Mouse (Mus musculus) lung, embryonic 14.5 days (tissue): ENCODE measurements around the gene Eomes. TPM values are rescaled to one million over a fixed set of nuclear protein-coding genes. Genes with fewer than 3 reads are reported as not detected.
A peak's percentile ranks its signal among the peaks of the same experiment; 100 is the strongest.

ENCODE experiments used
- ATAC-seq: fragments of 200-750 bp; cut with Nextera tagmentation; 2 replicates; pipeline ENCODE4 v1.8.0; 2017; ENCODE audit warnings: mild to moderate bottlenecking, moderate TSS enrichment, moderate library complexity; ENCODE audit not compliant: insufficient read depth
- DNase-seq: peaks from one replicate; pipeline ENCODE4 v3.0.0-alpha.2; 2015
- H3K27ac ChIP-seq: fragments of 300-500 bp; sonication (generic); 2 replicates; pipeline ENCODE4 v1.5.1; 2014; ENCODE audit warnings: low read depth, mild to moderate bottlenecking, moderate library complexity
- H3K27me3 ChIP-seq: fragments of 300-500 bp; sonication (generic); 2 replicates; pipeline ENCODE4 v1.6.1; 2014; ENCODE audit warnings: low read length, control low read depth; ENCODE audit not compliant: insufficient read depth
- H3K36me3 ChIP-seq: fragments of 300-500 bp; sonication (generic); 2 replicates; pipeline ENCODE4 v1.6.1; 2014; ENCODE audit warnings: control low read depth; ENCODE audit not compliant: insufficient read depth
- H3K4me1 ChIP-seq: fragments of 300-500 bp; sonication (generic); 2 replicates; pipeline ENCODE4 v1.6.1; 2014; ENCODE audit warnings: antibody characterized with exemption, control low read depth; ENCODE audit not compliant: insufficient read depth
- H3K4me2 ChIP-seq: fragments of 300-500 bp; sonication (generic); 2 replicates; pipeline ENCODE4 v1.6.1; 2014; ENCODE audit warnings: mild to moderate bottlenecking
- H3K4me3 ChIP-seq: fragments of 300-500 bp; sonication (generic); 2 replicates; pipeline ENCODE4 v1.5.1; 2014; ENCODE audit warnings: low read depth, low read length
- H3K9ac ChIP-seq: fragments of 300-500 bp; sonication (generic); 2 replicates; pipeline ENCODE4 v1.6.1; 2014
- H3K9me3 ChIP-seq: fragments of 300-500 bp; sonication (generic); 2 replicates; pipeline ENCODE4 v1.6.1; 2016; ENCODE audit warnings: low read depth, low read length, control low read depth
- CTCF ChIP-seq: IDR thresholded peaks from 2 replicates; pipeline ENCODE4 v1.5.1; 2016; ENCODE audit warnings: antibody characterized with exemption, low read depth
- WGBS: fragments of 180-500 bp; shearing (Covaris S2); extraction: QIAGEN DNeasy Blood & Tissue Kit; methylation state at CpG from one replicate; pipeline ENCODE4 v1.1.7; 2014; 5-methylcytosine and 5-hydroxymethylcytosine counted together
- polyA plus RNA-seq: library from polyadenylated mRNA; unstranded; fragments of >200 nt; fragmentation: Nextera tagmentation; extraction: Ambion mirVana; gene quantifications from 2 replicates; pipeline ENCODE4 v1.2.1, GENCODE M21; 2014

Gene Eomes
- polyA plus RNA-seq, 1 experiment from 2014 or later = not detected

GRCm38 (mm10) chr9:118519101-118519500, 41.1 kb downstream of the Eomes start:
- WGBS = 62% methylated on average over 8 of the region's 8 CpGs
- Histone ChIP-seq H3K4me2 (no peak overlapping the region), H3K36me3 (peaks cover 30% of the 10 kb centered on the region), H3K9ac (no peak overlapping the region), H3K9me3 (no peaks in the 10 kb centered on the region), H3K4me3 (no peak overlapping the region), H3K4me1 (0 out of 2 replicates have a peak, but pooled peaks cover 7% of the 10 kb centered on the region), H3K27ac (no peak overlapping the region; the same call in 1 of the 2 replicates), H3K27me3 (no peaks in the 10 kb centered on the region)
- peak; percentile 4 for DNase-seq
- no peak for TF ChIP-seq CTCF
- ATAC-seq = no peak

DNA sequence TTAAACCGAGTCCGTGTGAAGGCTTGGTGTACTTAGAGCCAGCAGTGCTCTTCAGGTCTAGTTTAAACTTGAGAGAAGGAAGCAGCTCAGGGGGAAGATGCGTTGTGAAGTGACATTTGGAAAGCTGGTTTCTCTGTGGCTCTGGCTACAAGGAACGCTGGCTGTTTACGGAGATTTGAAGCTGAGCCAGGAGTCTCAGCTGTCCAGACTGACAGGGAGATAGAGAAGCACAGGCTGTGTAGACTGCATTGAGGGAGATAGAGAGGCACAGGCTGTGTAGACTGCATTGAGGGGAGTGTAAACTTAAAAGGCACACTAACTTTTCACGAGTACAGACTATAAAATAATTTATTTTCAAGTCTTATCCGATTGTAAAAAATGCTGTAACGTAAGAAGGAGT, 42.0 kb downstream of the Eomes start:
- no peak for TF ChIP-seq CTCF
- Histone ChIP-seq H3K9ac (0 out of 2 replicates have a peak overlapping the region, but pooled peaks have one; percentile 18), H3K27ac (peak overlapping the region; percentile 67; the same call in 1 of the 2 replicates), H3K4me1 (0 out of 2 replicates have a peak, but pooled peaks cover 7% of the 10 kb centered on the region), H3K9me3 (no peaks in the 10 kb centered on the region), H3K4me3 (no peak overlapping the region), H3K4me2 (peak overlapping the region; percentile 31; the same call in 1 of the 2 replicates), H3K27me3 (no peaks in the 10 kb centered on the region), H3K36me3 (peaks cover 25% of the 10 kb centered on the region)
- ATAC-seq (no peak), DNase-seq (peak; percentile 86)
- 32% methylated on average over 8 of the region's 8 CpGs for WGBS

GRCm38 (mm10) chr9:118520858-118521257, 42.8 kb downstream of the Eomes start:
- no peak overlapping the region for H3K27ac ChIP-seq
- 0 out of 2 replicates have a peak, but pooled peaks have one; percentile 35 for ATAC-seq

GRCm38 (mm10) chr9:118521659-118522058, 43.6 kb downstream of the Eomes start:
- Histone ChIP-seq H3K4me2 (no peak overlapping the region), H3K4me3 (no peak overlapping the region), H3K9ac (no peak overlapping the region), H3K36me3 (peaks cover 27% of the 10 kb centered on the region; the same call in 1 of the 2 replicates), H3K27me3 (no peaks in the 10 kb centered on the region), H3K9me3 (no peaks in the 10 kb centered on the region), H3K4me1 (0 out of 2 replicates have a peak, but pooled peaks cover 7% of the 10 kb centered on the region), H3K27ac (no peak overlapping the region)
- no peak for TF ChIP-seq CTCF
- no peak for ATAC-seq
- DNase-seq = no peak
- 82% methylated on average over 8 of the region's 8 CpGs for WGBS

More at GRCm38 (mm10) chr9:118520858-118521257, 42.8 kb downstream of the Eomes start:
- peaks cover 26% of the 10 kb centered on the region; the same call in 1 of the 2 replicates for H3K36me3 ChIP-seq
- no peaks in the 10 kb centered on the region for H3K9me3 ChIP-seq
- H3K4me3 ChIP-seq = no peak overlapping the region
- no peak overlapping the region for H3K4me2 ChIP-seq
- 14% methylated on average over 3 of the region's 3 CpGs for WGBS
- peak; percentile 33 for DNase-seq
- H3K9ac ChIP-seq = peak overlapping the region; percentile 7; the same call in 1 of the 2 replicates
- H3K4me1 ChIP-seq = 0 out of 2 replicates have a peak, but pooled peaks cover 7% of the 10 kb centered on the region
- no peak for TF ChIP-seq CTCF
- H3K27me3 ChIP-seq = no peaks in the 10 kb centered on the region

- ATAC-seq = no peak
- Histone ChIP-seq H3K36me3 (peaks cover 43% of the 10 kb centered on the region), H3K4me2 (no peak overlapping the region)
These were observed 45.7 kb downstream of the Eomes start for GRCm38 (mm10) chr9:118523738-118524137.

DNA sequence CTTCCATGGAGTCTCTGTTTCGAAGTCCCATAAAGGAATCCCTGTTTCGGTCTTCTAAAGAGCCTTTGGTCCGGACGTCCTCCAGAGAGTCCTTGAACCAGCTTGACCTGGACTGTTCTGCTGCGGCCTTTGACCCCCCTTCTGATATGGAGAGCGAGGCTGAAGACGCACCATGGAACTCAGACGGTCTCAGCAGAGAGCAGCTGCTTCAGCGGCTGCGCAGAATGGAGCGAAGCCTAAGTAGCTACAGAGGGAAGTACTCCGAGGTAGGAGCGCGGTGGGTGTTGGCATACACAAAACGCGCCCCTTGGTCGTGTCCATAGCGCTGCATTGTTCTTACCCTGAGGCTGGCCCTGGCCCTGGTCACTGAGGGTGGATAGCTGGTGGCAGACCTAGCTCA, 49.0 kb downstream of the Eomes start:
- no peak for TF ChIP-seq CTCF
- Histone ChIP-seq H3K4me2 (no peak overlapping the region), H3K9me3 (no peaks in the 10 kb centered on the region), H3K27me3 (no peaks in the 10 kb centered on the region), H3K27ac (no peak overlapping the region), H3K36me3 (peaks cover 74% of the 10 kb centered on the region), H3K4me3 (no peak overlapping the region), H3K9ac (no peak overlapping the region), H3K4me1 (no peaks in the 10 kb centered on the region)
- 81% methylated on average over 18 of the region's 18 CpGs for WGBS
- no peak for DNase-seq
- no peak for ATAC-seq

More at GRCm38 (mm10) chr9:118523738-118524137, 45.7 kb downstream of the Eomes start:
- no peak overlapping the region for H3K9ac ChIP-seq
- H3K4me1 ChIP-seq = 0 out of 2 replicates have a peak, but pooled peaks cover 4% of the 10 kb centered on the region
- no peaks in the 10 kb centered on the region for H3K9me3 ChIP-seq
- H3K4me3 ChIP-seq = no peak overlapping the region
- no peaks in the 10 kb centered on the region for H3K27me3 ChIP-seq
- H3K27ac ChIP-seq = no peak overlapping the region
- no peak for DNase-seq
- 86% methylated on average over 11 of the region's 11 CpGs for WGBS
- no peak for TF ChIP-seq CTCF

- ATAC-seq (no peak), DNase-seq (no peak)
- Histone ChIP-seq H3K27ac (no peak overlapping the region), H3K27me3 (no peaks in the 10 kb centered on the region), H3K9me3 (no peaks in the 10 kb centered on the region), H3K4me3 (no peak overlapping the region), H3K36me3 (peaks cover 87% of the 10 kb centered on the region), H3K4me2 (no peak overlapping the region), H3K4me1 (no peaks in the 10 kb centered on the region), H3K9ac (no peak overlapping the region)
- 72% methylated on average over 3 of the region's 3 CpGs for WGBS
- no peak for TF ChIP-seq CTCF
These were observed 51.8 kb downstream of the Eomes start for GRCm38 (mm10) chr9:118529783-118530182.
